Mouse (Mus musculus) liver, embryonic 14.5 days (tissue): ENCODE measurements around the gene Pgm2l1. TPM values are rescaled to one million over a fixed set of nuclear protein-coding genes. Genes with fewer than 3 reads are reported as not detected.

Source experiments
- ATAC-seq: fragments of 200-750 bp; cut with Nextera tagmentation; 2 replicates; pipeline ENCODE4 v1.8.0; 2017; ENCODE audit warnings: moderate number of reproducible peaks, mild to moderate bottlenecking, moderate library complexity; ENCODE audit not compliant: insufficient read depth
- DNase-seq, 3 experiments: peaks; one replicate each; pipeline ENCODE4 v3.0.0-alpha.2; 2012 to 2013; ENCODE audit warnings: low read depth in 3 of 3, low spot score in 3 of 3
- H3K27ac ChIP-seq: fragments of 300-500 bp; sonication (generic); 2 replicates; pipeline ENCODE4 v1.5.1; 2014; ENCODE audit warnings: moderate library complexity, mild to moderate bottlenecking, control low read depth, inconsistent platforms
- H3K27me3 ChIP-seq: fragments of 300-500 bp; sonication (generic); 2 replicates; pipeline ENCODE4 v1.6.1; 2014; ENCODE audit warnings: mild to moderate bottlenecking, low read length, moderate library complexity; ENCODE audit not compliant: control insufficient read depth, insufficient read depth
- H3K36me3 ChIP-seq: fragments of 300-500 bp; sonication (generic); replicated peaks from 2 replicates; pipeline ENCODE4 v1.6.1; 2014; ENCODE audit warnings: low read depth; ENCODE audit not compliant: control insufficient read depth, insufficient read depth
- H3K4me1 ChIP-seq, 2 experiments: fragments of 200-500 bp in 1 of 2; fragments of 300-500 bp in 1 of 2; sonication (generic) in 1 of 2; replicated peaks; 2 replicates each; pipeline ENCODE4 v1.6.1; 2012 to 2014; ENCODE audit warnings: antibody characterized with exemption in 1 of 2, inconsistent platforms in 1 of 2, low read length in 1 of 2; ENCODE audit not compliant: control insufficient read depth in 2 of 2, insufficient read depth in 2 of 2
- H3K4me2 ChIP-seq: fragments of 300-500 bp; sonication (generic); 2 replicates; pipeline ENCODE4 v1.6.1; 2014; ENCODE audit warnings: low read depth, mild to moderate bottlenecking, control low read depth, moderate library complexity
- H3K4me3 ChIP-seq, 2 experiments: fragments of 200-500 bp in 1 of 2; fragments of 300-500 bp in 1 of 2; sonication (generic) in 1 of 2; 2 replicates each; pipeline ENCODE4 v1.5.1; 2012 to 2014; ENCODE audit warnings: low read depth in 2 of 2, low read length in 2 of 2, mild to moderate bottlenecking in 2 of 2, control low read depth in 1 of 2, inconsistent platforms in 1 of 2, moderate library complexity in 1 of 2; ENCODE audit not compliant: insufficient read depth in 1 of 2
- H3K9ac ChIP-seq: fragments of 300-500 bp; sonication (generic); replicated peaks from 2 replicates; pipeline ENCODE4 v1.6.1; 2014; ENCODE audit warnings: mild to moderate bottlenecking, control low read depth, moderate library complexity
- H3K9me3 ChIP-seq: fragments of 300-500 bp; sonication (generic); 2 replicates; pipeline ENCODE4 v1.6.1; 2016; ENCODE audit warnings: low read length, mixed read lengths; ENCODE audit not compliant: control insufficient read depth
- CTCF ChIP-seq: IDR thresholded peaks from 2 replicates; pipeline ENCODE4 v1.5.1; 2016; ENCODE audit warnings: antibody characterized with exemption, low read depth, control low read depth
- EP300 ChIP-seq: IDR thresholded peaks from 2 replicates; pipeline ENCODE4 v1.6.1; 2016; ENCODE audit warnings: antibody characterized with exemption, low read depth
- WGBS: fragments of 180-500 bp; shearing (Covaris S2); extraction: QIAGEN DNeasy Blood & Tissue Kit; methylation state at CpG from one replicate; pipeline ENCODE4 v1.1.7; 2014; ENCODE audit not compliant: insufficient replicate concordance; 5-methylcytosine and 5-hydroxymethylcytosine counted together
- polyA plus RNA-seq, 2 experiments: library from polyadenylated mRNA; depleted of rRNA in 1 of 2; stranded (reverse) in 1 of 2; unstranded in 1 of 2; fragments of >200 nt; fragmentation: Nextera tagmentation in 1 of 2; extraction: Ambion mirVana in 1 of 2; gene quantifications; 2 replicates each; pipeline versions ENCODE4 v1.2.1 to v1.2.3; 2012 to 2014

Pgm2l1 gene
- polyA plus RNA-seq, 2 experiments = 1.3 to 2.4 TPM

DNA sequence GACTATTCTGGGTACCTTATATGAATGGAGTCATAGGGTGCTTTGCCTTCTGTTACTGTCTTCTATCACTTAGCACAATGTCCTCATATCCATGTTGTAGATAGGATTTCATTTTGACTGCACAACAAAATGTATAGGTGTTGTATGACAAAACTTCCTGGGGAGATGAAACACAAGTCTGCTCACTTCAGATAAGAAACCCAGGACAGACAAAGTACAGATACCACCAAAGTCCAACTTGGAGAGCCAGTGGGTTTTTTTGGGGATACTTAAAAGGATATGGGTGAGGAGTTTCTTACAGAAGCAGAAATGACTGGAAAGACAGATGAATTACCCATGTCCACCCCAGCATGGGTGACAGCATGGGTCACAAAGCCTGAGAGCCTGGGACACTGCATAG lies 6.5 kb downstream of the Pgm2l1 start:
- no peaks in the 10 kb centered on the region for H3K27me3 ChIP-seq
- peak overlapping the region; percentile 44; the same call in 1 of the 2 replicates for H3K27ac ChIP-seq
- no peak overlapping the region; the same call in 1 of the 2 replicates for H3K9ac ChIP-seq
- peaks cover 7 to 10% of the 10 kb centered on the region in 2 experiments for H3K4me1 ChIP-seq
- no peaks in the 10 kb centered on the region for H3K9me3 ChIP-seq
- H3K36me3 ChIP-seq = no peaks in the 10 kb centered on the region
- ATAC-seq (peak; percentile 37; the same call in 1 of the 2 replicates), DNase-seq (peak in 1 of 3 experiments; percentile 36)
- H3K4me2 ChIP-seq = no peak overlapping the region
- no peak for TF ChIP-seq CTCF
- 0 out of 2 replicates have a peak, but pooled peaks have one; percentile 40 for TF ChIP-seq EP300
- H3K4me3 ChIP-seq = no peak overlapping the region

GRCm38 (mm10) chr7:100234264-100234885 lies 7.2 kb downstream of the Pgm2l1 start:
- 48% methylated on average over 7 of the region's 7 CpGs for WGBS
- peak; percentile 35; the same call in 1 of the 2 replicates for ATAC-seq
- H3K4me1 ChIP-seq = peaks cover 7% of the 10 kb centered on the region in 2 experiments
- DNase-seq = peak in 1 of 3 experiments; percentile 39
- TF ChIP-seq EP300 (no peak), CTCF (peak; percentile 78)
- H3K9me3 ChIP-seq = no peaks in the 10 kb centered on the region
- no peak overlapping the region for H3K9ac ChIP-seq
- H3K27me3 ChIP-seq = no peaks in the 10 kb centered on the region
- no peak overlapping the region for H3K4me3 ChIP-seq
- no peak overlapping the region for H3K4me2 ChIP-seq
- H3K36me3 ChIP-seq = no peaks in the 10 kb centered on the region
- no peak overlapping the region for H3K27ac ChIP-seq

GRCm38 (mm10) chr7:100238271-100238670 lies 11.1 kb downstream of the Pgm2l1 start:
- no peak overlapping the region for H3K9ac ChIP-seq
- TF ChIP-seq CTCF (no peak), EP300 (no peak)
- no peak overlapping the region for H3K4me2 ChIP-seq
- no peaks in the 10 kb centered on the region for H3K9me3 ChIP-seq
- H3K4me1 ChIP-seq = peaks cover 7% of the 10 kb centered on the region in 2 experiments
- WGBS = 50% methylated on average over 1 of the region's 1 CpGs
- no peaks in the 10 kb centered on the region for H3K27me3 ChIP-seq
- DNase-seq (no peak), ATAC-seq (no peak)
- H3K36me3 ChIP-seq = no peaks in the 10 kb centered on the region
- no peak overlapping the region for H3K27ac ChIP-seq
- H3K4me3 ChIP-seq = no peak overlapping the region

DNA sequence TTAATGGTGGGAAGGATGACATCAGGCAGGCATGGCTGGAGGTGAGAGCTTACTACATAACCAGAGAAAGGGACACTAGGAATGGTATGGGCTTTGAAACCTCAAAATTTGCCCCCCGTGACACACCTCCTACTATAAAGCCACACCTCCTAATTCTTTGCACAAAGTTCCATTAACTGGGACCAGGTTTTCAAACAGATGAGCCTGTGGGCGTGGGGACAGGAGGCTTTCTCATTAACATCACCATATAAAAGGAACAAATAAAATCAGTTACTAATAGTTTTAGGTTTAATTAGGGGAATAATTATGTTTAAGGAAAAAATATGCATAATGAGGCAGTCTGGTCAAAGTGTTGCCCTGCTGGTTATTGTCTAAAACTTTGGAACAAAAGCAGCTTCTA lies 13.4 kb downstream of the Pgm2l1 start:
- Histone ChIP-seq H3K4me2 (no peak overlapping the region), H3K4me1 (no peaks in the 10 kb centered on the region), H3K36me3 (no peaks in the 10 kb centered on the region), H3K9me3 (no peaks in the 10 kb centered on the region), H3K27me3 (no peaks in the 10 kb centered on the region), H3K27ac (no peak overlapping the region), H3K4me3 (no peak overlapping the region), H3K9ac (no peak overlapping the region)
- 65% methylated on average over 2 of the region's 2 CpGs for WGBS
- ATAC-seq (no peak), DNase-seq (no peak)
- TF ChIP-seq CTCF (no peak), EP300 (no peak)

DNA sequence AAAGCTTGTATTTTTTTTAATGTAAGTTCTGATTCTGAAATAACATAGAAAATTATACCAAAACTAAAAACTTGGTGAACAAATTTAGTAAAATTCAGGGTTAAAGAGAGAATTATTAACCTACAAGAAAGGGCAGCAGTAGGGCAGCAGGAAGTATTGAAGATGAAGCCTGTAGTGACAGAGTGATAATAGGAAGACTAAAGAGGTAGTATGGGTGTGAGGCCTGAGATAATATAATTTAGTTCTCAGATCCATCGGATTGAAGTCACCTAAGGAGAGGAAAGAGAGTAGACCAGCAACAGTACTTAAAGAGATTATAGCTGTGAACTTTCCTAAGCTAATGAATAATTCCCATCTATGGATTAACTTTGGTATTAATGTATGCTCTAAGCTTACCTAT lies 15.8 kb downstream of the Pgm2l1 start:
- WGBS = 59% methylated on average over 1 of the region's 1 CpGs
- Histone ChIP-seq H3K9ac (no peak overlapping the region), H3K27ac (no peak overlapping the region), H3K36me3 (no peaks in the 10 kb centered on the region), H3K4me1 (no peaks in the 10 kb centered on the region), H3K27me3 (no peaks in the 10 kb centered on the region), H3K4me3 (no peak overlapping the region), H3K9me3 (no peaks in the 10 kb centered on the region), H3K4me2 (no peak overlapping the region)
- no peak for DNase-seq
- no peak for TF ChIP-seq CTCF
- no peak for TF ChIP-seq EP300
- no peak for ATAC-seq
